21 mouse cellular contexts compared by ENCODE assay signal in genomic region chr8:126558400-126558953, GRCm38 (mm10).
"Had no signal": no experiment of that assay in that cellular context is flagged by ENCODE, and none has a peak within 500 bp of the region (broad histone marks: within the 10 kb centered on the region; RNA-seq: fewer than 3 reads in every experiment).

No protein-coding gene starts in this region.

- H3K36me3 ChIP-seq: limb, embryonic 12.5 days; limb, embryonic 15.5 days; midbrain, embryonic 12.5 days; midbrain, embryonic 15.5 days; neural tube, embryonic 13.5 days had no signal

- H3K9ac ChIP-seq: limb, embryonic 12.5 days; limb, embryonic 15.5 days; liver, embryonic 14.5 days; liver, postnatal 0 days; lung, embryonic 14.5 days; midbrain, embryonic 12.5 days; midbrain, embryonic 15.5 days; neural tube, embryonic 13.5 days had no signal

- H3K27ac ChIP-seq: layer of hippocampus, adult 2 months; left cerebral cortex, adult 2 months; limb, embryonic 15.5 days; liver, embryonic 14.5 days; macrophage; midbrain, embryonic 12.5 days; midbrain, embryonic 15.5 days; neural tube, embryonic 13.5 days had no signal

- ATAC-seq: liver, postnatal 0 days; midbrain, embryonic 15.5 days had no signal

- H3K4me3 ChIP-seq: layer of hippocampus, adult 2 months; left cerebral cortex, adult 2 months; limb, embryonic 12.5 days; limb, embryonic 15.5 days; midbrain, embryonic 12.5 days; midbrain, embryonic 15.5 days; myocyte; neural tube, embryonic 13.5 days had no signal

- H3K27me3 ChIP-seq: limb, embryonic 12.5 days; limb, embryonic 15.5 days; midbrain, embryonic 12.5 days; midbrain, embryonic 15.5 days; neural tube, embryonic 13.5 days had no signal

- H3K9me3 ChIP-seq: limb, embryonic 15.5 days; midbrain, embryonic 15.5 days; neural tube, embryonic 13.5 days had no signal

- DNase-seq: kidney, adult 11 months; kidney, adult 8-10 months; kidney, postnatal 14 days; kidney, postnatal 4 days; layer of hippocampus, postnatal 36 days; liver, postnatal 0 days; lung, embryonic 14.5 days; retina, postnatal 1 day; right cerebral cortex, postnatal 25 days; thymus, postnatal 25 days had no signal

- H3K4me2 ChIP-seq: limb, embryonic 12.5 days; limb, embryonic 15.5 days; liver, embryonic 11.5 days; lung, embryonic 14.5 days; midbrain, embryonic 12.5 days; midbrain, embryonic 15.5 days; neural tube, embryonic 13.5 days had no signal

- H3K4me1 ChIP-seq: limb, embryonic 15.5 days; midbrain, embryonic 15.5 days had no signal
